Mouse (Mus musculus) cerebellum, postnatal 14 days (tissue): ENCODE data around the gene Chid1.

ENCODE experiments used
- DNase-seq, 2 experiments: peaks; one replicate each; pipeline ENCODE4 v3.0.0; 2021; ENCODE audit warnings: mixed read lengths in 2 of 2

Gene Chid1

GRCm38 (mm10) chr7:141501820-141502555, 37.7 kb downstream of the Chid1 start:
- DNase-seq = peak; percentile 79 to 81

- DNase-seq = peak in 1 of 2 experiments; percentile 43
Measured at GRCm38 (mm10) chr7:141497600-141497999, 42.1 kb downstream of the Chid1 start.

GRCm38 (mm10) chr7:141495940-141496339, 43.7 kb downstream of the Chid1 start:
- DNase-seq = peak; percentile 63

- DNase-seq = peak in 1 of 2 experiments; percentile 52
Measured at GRCm38 (mm10) chr7:141495379-141495778, 44.3 kb downstream of the Chid1 start.

- peak in 1 of 2 experiments; percentile 33 for DNase-seq
Measured at GRCm38 (mm10) chr7:141493729-141494128, 45.9 kb downstream of the Chid1 start.

GRCm38 (mm10) chr7:141492738-141493137, 46.9 kb downstream of the Chid1 start:
- DNase-seq = peak in 1 of 2 experiments; percentile 65

- no peak for DNase-seq
Measured at GRCm38 (mm10) chr7:141491151-141491550, 48.5 kb downstream of the Chid1 start.

GRCm38 (mm10) chr7:141487141-141487540, 52.5 kb downstream of the Chid1 start:
- peak in 1 of 2 experiments; percentile 44 for DNase-seq

GRCm38 (mm10) chr7:141486239-141486638, 53.4 kb downstream of the Chid1 start:
- DNase-seq = no peak

GRCm38 (mm10) chr7:141485606-141486005, 54.1 kb downstream of the Chid1 start:
- peak; percentile 98 to 99 for DNase-seq

- peak in 1 of 2 experiments; percentile 65 for DNase-seq
Measured at GRCm38 (mm10) chr7:141485186-141485585, 54.5 kb downstream of the Chid1 start.

GRCm38 (mm10) chr7:141484186-141485120, 55.2 kb downstream of the Chid1 start:
- DNase-seq = peak; percentile 59 to 65

- DNase-seq = no peak
Measured at GRCm38 (mm10) chr7:141483114-141483653, 56.5 kb downstream of the Chid1 start.

GRCm38 (mm10) chr7:141482531-141483024, 57.1 kb downstream of the Chid1 start:
- DNase-seq = peak; percentile 61 to 62

GRCm38 (mm10) chr7:141481498-141482401, 57.9 kb downstream of the Chid1 start:
- DNase-seq = peak; percentile 89 to 93

GRCm38 (mm10) chr7:141480842-141481497, 58.7 kb downstream of the Chid1 start:
- peak; percentile 84 to 91 for DNase-seq

GRCm38 (mm10) chr7:141478270-141478748, 61.3 kb downstream of the Chid1 start:
- no peak for DNase-seq

GRCm38 (mm10) chr7:141477578-141478269, 61.9 kb downstream of the Chid1 start:
- no peak for DNase-seq

- DNase-seq = no peak
Measured at GRCm38 (mm10) chr7:141476981-141477370, 62.7 kb downstream of the Chid1 start.

- peak in 1 of 2 experiments; percentile 65 for DNase-seq
Measured at GRCm38 (mm10) chr7:141476226-141476980, 63.3 kb downstream of the Chid1 start.
